Mouse (Mus musculus) layer of hippocampus, postnatal 25 days (tissue): ENCODE data around the gene Fam104a. TPM values are rescaled to one million over a fixed set of nuclear protein-coding genes. Genes with fewer than 3 reads are reported as not detected.
"Not testable (repeated sequence)": the region's sequence is repeated elsewhere in the genome, so short reads cannot be mapped to it uniquely, and the experiment has no call there.

Experiments used
- DNase-seq, 2 experiments: peaks; one replicate each; pipeline ENCODE4 v3.0.0; 2022; ENCODE audit warnings: mixed read lengths in 2 of 2, low spot score in 1 of 2; ENCODE audit errors: extremely low spot score in 1 of 2
- total RNA-seq, 2 experiments: library from RNA; stranded (reverse); gene quantifications; 2 replicates each; pipeline ENCODE4 v1.2.3; 2021

Gene Fam104a
- total RNA-seq, 2 experiments from 2014 or later = 26.6 to 27.9 TPM

- no peak for DNase-seq
Observed at GRCm38 (mm10) chr11:113667122-113667521, 16.8 kb downstream of the Fam104a start.

- DNase-seq = no peak
Observed at GRCm38 (mm10) chr11:113666648-113667047, 17.3 kb downstream of the Fam104a start.

GRCm38 (mm10) chr11:113666205-113666604 lies 17.8 kb downstream of the Fam104a start:
- DNase-seq = no peak

- DNase-seq = no peak
Observed at GRCm38 (mm10) chr11:113664279-113664678, 19.7 kb downstream of the Fam104a start.

GRCm38 (mm10) chr11:113661835-113662351 lies 22.1 kb downstream of the Fam104a start:
- DNase-seq = no peak

- no peak for DNase-seq
Observed at GRCm38 (mm10) chr11:113660940-113661339, 23.0 kb downstream of the Fam104a start.

GRCm38 (mm10) chr11:113660213-113660612 lies 23.7 kb downstream of the Fam104a start:
- DNase-seq = not testable (repeated sequence)

- no peak for DNase-seq
Observed at GRCm38 (mm10) chr11:113658763-113659162, 25.2 kb downstream of the Fam104a start.

- DNase-seq = no peak
Observed at GRCm38 (mm10) chr11:113658319-113658718, 25.6 kb downstream of the Fam104a start.

- no peak for DNase-seq
Observed at GRCm38 (mm10) chr11:113657221-113657620, 26.7 kb downstream of the Fam104a start.

- no peak for DNase-seq
Observed at GRCm38 (mm10) chr11:113656511-113656932, 27.4 kb downstream of the Fam104a start.

GRCm38 (mm10) chr11:113654561-113655270 lies 29.2 kb downstream of the Fam104a start:
- no peak for DNase-seq

- no peak for DNase-seq
Observed at GRCm38 (mm10) chr11:113654105-113654504, 29.9 kb downstream of the Fam104a start.

GRCm38 (mm10) chr11:113652516-113652915 lies 31.4 kb downstream of the Fam104a start:
- no peak for DNase-seq

- peak in 1 of 2 experiments; percentile 39 for DNase-seq
Observed at GRCm38 (mm10) chr11:113651907-113652273, 32.1 kb downstream of the Fam104a start.

GRCm38 (mm10) chr11:113651206-113651906 lies 32.6 kb downstream of the Fam104a start:
- no peak for DNase-seq

- peak; percentile 42 to 62 for DNase-seq
Observed at GRCm38 (mm10) chr11:113649353-113650210, 34.4 kb downstream of the Fam104a start, which contains the start of gene Slc39a11. TSS of gene Slc39a11 (minus strand) at chr11:113650079.

GRCm38 (mm10) chr11:113648690-113649352 lies 35.1 kb downstream of the Fam104a start, which contains the start of gene Cog1:
TSS of gene Cog1 (plus strand) at chr11:113649169.
- no peak for DNase-seq

- DNase-seq = peak; percentile 85 to 94
Observed at GRCm38 (mm10) chr11:113648152-113648551, 35.8 kb downstream of the Fam104a start.

GRCm38 (mm10) chr11:113645181-113645580 lies 38.8 kb downstream of the Fam104a start:
- DNase-seq = no peak
